Mouse (Mus musculus): Measurements from ENCODE around the gene Sox2.

- TF ChIP-seq POLR2A (IDR thresholded peaks at IDR 0.05; ENCODE audit: borderline replicate concordance, low read depth, low read length) (no peak), CTCF (IDR thresholded peaks at IDR 0.05; ENCODE audit: low read depth, low read length) (no peak)
Measured at GRCm38 (mm10) chr3:34643536-34644115, 6.6 kb upstream of the Sox2 start.

Data from bone marrow macrophage, adult 2 months (primary cell).